Mouse (Mus musculus): ENCODE measurements around the gene Clic4. TPM values are rescaled to one million over a fixed set of nuclear protein-coding genes. Genes with fewer than 3 reads are reported as not detected.

Gene Clic4
- polyA plus RNA-seq, 1 experiment from 2014 or later = 210 TPM

Other genes starting within 250 kb of the Clic4 start
- gene Runx3, start 152.2 kb downstream of the Clic4 start, polyA plus RNA-seq (2016; fragmentation: Nextera tagmentation; extraction: Ambion mirVana) = 0.04 TPM in 1 of 2 replicates, not detected in the other
- gene Srrm1, start 80.5 kb upstream of the Clic4 start, polyA plus RNA-seq (2016; fragmentation: Nextera tagmentation; extraction: Ambion mirVana) = 235 and 240 TPM in 2 replicates
- 0.40 and 0.52 TPM in 2 replicates for gene Ncmap, start 125.4 kb upstream of the Clic4 start, polyA plus RNA-seq (2016; fragmentation: Nextera tagmentation; extraction: Ambion mirVana)
- 10.4 and 10.7 TPM in 2 replicates for gene Rcan3, start 161.0 kb upstream of the Clic4 start, polyA plus RNA-seq (2016; fragmentation: Nextera tagmentation; extraction: Ambion mirVana)
- 0.16 and 0.32 TPM in 2 replicates for gene Stpg1, start 222.0 kb upstream of the Clic4 start, polyA plus RNA-seq (2016; fragmentation: Nextera tagmentation; extraction: Ambion mirVana)
- gene Nipal3, start 222.2 kb upstream of the Clic4 start, polyA plus RNA-seq (2016; fragmentation: Nextera tagmentation; extraction: Ambion mirVana) = 0.95 and 2.9 TPM in 2 replicates

Measured in forebrain, embryonic 10.5 days (tissue).